Mouse (Mus musculus): Measurements from ENCODE around the gene Maml2. TPM values are rescaled to one million over a fixed set of nuclear protein-coding genes. Genes with fewer than 3 reads are reported as not detected.

Maml2 gene
- polyA plus RNA-seq, 1 experiment = 5.5 TPM

DNA sequence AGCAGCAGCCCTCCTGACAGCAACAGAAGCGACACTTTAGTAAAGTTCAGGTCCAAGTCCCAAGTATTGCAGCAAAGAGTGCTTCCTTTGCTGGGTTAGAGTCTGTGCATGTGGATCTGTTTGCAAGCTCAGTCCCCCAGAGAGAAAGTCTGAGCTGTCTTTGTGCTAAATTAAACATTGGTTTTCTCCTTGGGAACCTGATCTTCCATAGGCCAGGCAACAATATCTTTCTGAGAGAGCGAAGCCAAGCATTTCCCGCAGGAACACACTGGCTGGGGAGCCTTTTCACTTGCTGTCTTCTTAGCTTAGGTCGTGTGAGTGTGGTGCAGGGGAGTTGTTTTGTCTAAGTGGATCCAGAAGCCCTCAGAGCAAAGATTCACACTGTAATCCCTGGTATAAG, 9.5 kb downstream of the Maml2 start:
- H3K4me1 ChIP-seq (ENCODE audit: control insufficient read depth, insufficient read depth, low read length) = no peaks in the 10 kb centered on the region
- no peak overlapping the region for H3K4me3 ChIP-seq (ENCODE audit: insufficient read depth, low read length)
- TF ChIP-seq CTCF (IDR thresholded peaks at IDR 0.05; ENCODE audit: extremely low read depth, insufficient read depth, low read length) (no peak), POLR2A (IDR thresholded peaks at IDR 0.05; ENCODE audit: extremely low read depth, insufficient read depth, low read length) (no peak)
- no peak overlapping the region for H3K27ac ChIP-seq (ENCODE audit: insufficient read depth, low read length)

DNA sequence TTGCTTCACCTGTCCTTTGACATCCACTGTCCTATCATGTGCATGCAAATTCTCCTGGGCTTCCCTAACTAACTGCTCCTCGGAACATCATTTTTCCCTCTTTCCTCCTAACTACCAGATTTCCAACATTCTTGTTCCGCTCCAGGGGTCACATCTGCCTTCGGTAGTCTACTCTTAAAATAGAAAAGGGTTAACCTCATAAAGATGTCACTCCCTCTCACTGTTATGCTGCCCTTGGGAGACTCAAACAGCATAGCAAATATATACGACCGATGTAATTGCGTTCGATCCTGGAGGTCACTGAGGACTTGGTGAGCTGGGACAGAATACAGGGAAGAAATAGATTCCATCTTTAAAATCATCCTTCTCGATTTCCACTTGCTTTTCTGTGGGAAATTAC, 11.0 kb downstream of the Maml2 start:
- no peak for TF ChIP-seq POLR2A (IDR thresholded peaks at IDR 0.05; ENCODE audit: extremely low read depth, insufficient read depth, low read length)
- TF ChIP-seq CTCF (IDR thresholded peaks at IDR 0.05; ENCODE audit: extremely low read depth, insufficient read depth, low read length) = no peak
- H3K27ac ChIP-seq (ENCODE audit: insufficient read depth, low read length) = no peak overlapping the region
- no peaks in the 10 kb centered on the region for H3K4me1 ChIP-seq (ENCODE audit: control insufficient read depth, insufficient read depth, low read length)
- no peak overlapping the region for H3K4me3 ChIP-seq (ENCODE audit: insufficient read depth, low read length)

GRCm38 (mm10) chr9:13309807-13310206, 12.1 kb downstream of the Maml2 start:
- Histone ChIP-seq H3K4me1 (ENCODE audit: control insufficient read depth, insufficient read depth, low read length) (peaks cover 2% of the 10 kb centered on the region; the same call in 1 of the 2 replicates), H3K4me3 (ENCODE audit: insufficient read depth, low read length) (no peak overlapping the region), H3K27ac (ENCODE audit: insufficient read depth, low read length) (no peak overlapping the region)
- TF ChIP-seq POLR2A (IDR thresholded peaks at IDR 0.05; ENCODE audit: extremely low read depth, insufficient read depth, low read length) (no peak), CTCF (IDR thresholded peaks at IDR 0.05; ENCODE audit: extremely low read depth, insufficient read depth, low read length) (no peak)

DNA sequence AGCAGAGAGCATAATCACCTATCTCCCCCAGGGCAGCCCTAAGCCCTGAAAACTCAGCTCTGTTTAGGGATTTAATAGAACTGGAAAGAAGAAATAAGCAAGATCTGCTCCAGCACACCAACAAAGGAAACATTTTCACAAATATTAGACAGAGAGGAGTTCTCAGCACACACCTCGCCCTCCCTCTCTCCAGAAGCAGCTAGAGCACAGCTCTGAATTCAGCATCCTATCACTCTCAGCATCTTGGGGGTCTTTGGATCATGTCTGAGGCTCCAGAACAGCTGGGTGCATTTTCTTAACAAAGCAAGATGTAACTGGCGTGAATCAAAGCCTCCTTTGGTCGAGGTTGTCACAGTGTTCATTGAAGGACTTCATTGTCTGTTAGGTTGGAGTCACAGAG, 12.5 kb downstream of the Maml2 start:
- H3K27ac ChIP-seq (ENCODE audit: insufficient read depth, low read length) = no peak overlapping the region
- peaks cover 2% of the 10 kb centered on the region; the same call in 1 of the 2 replicates for H3K4me1 ChIP-seq (ENCODE audit: control insufficient read depth, insufficient read depth, low read length)
- H3K4me3 ChIP-seq (ENCODE audit: insufficient read depth, low read length) = no peak overlapping the region
- TF ChIP-seq CTCF (IDR thresholded peaks at IDR 0.05; ENCODE audit: extremely low read depth, insufficient read depth, low read length) (no peak), POLR2A (IDR thresholded peaks at IDR 0.05; ENCODE audit: extremely low read depth, insufficient read depth, low read length) (no peak)

DNA sequence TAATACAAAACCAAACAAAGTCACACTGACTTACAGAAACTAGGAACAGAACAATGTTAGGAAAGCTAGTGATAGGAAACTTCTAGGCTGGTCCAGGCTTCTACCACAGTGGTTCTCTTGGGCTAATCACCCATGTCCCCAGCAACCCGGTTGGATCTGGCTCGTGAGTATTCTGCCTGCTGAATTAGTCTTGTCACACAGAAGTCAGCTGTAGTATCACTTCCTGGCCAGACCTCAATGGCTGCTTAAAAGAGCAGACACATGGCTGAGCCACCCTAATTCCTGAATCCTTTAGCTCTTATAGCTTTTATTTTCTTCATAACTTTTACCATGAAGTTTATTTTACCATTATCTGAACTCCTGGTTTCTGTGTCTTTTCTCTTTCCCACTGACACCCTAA, 13.3 kb downstream of the Maml2 start:
- no peak overlapping the region for H3K27ac ChIP-seq (ENCODE audit: insufficient read depth, low read length)
- no peak overlapping the region for H3K4me3 ChIP-seq (ENCODE audit: insufficient read depth, low read length)
- peaks cover 3% of the 10 kb centered on the region; the same call in 1 of the 2 replicates for H3K4me1 ChIP-seq (ENCODE audit: control insufficient read depth, insufficient read depth, low read length)
- TF ChIP-seq POLR2A (IDR thresholded peaks at IDR 0.05; ENCODE audit: extremely low read depth, insufficient read depth, low read length) = no peak
- TF ChIP-seq CTCF (IDR thresholded peaks at IDR 0.05; ENCODE audit: extremely low read depth, insufficient read depth, low read length) = no peak

- Histone ChIP-seq H3K27ac (ENCODE audit: insufficient read depth, low read length) (no peak overlapping the region), H3K4me1 (ENCODE audit: control insufficient read depth, insufficient read depth, low read length) (peaks cover 3% of the 10 kb centered on the region; the same call in 1 of the 2 replicates), H3K4me3 (ENCODE audit: insufficient read depth, low read length) (no peak overlapping the region)
- TF ChIP-seq CTCF (IDR thresholded peaks at IDR 0.05; ENCODE audit: extremely low read depth, insufficient read depth, low read length) (no peak), POLR2A (IDR thresholded peaks at IDR 0.05; ENCODE audit: extremely low read depth, insufficient read depth, low read length) (no peak)
Observed at GRCm38 (mm10) chr9:13313923-13314322, 16.2 kb downstream of the Maml2 start.

GRCm38 (mm10) chr9:13314577-13315004, 16.8 kb downstream of the Maml2 start:
- Histone ChIP-seq H3K27ac (ENCODE audit: insufficient read depth, low read length) (no peak overlapping the region), H3K4me1 (ENCODE audit: control insufficient read depth, insufficient read depth, low read length) (peaks cover 3% of the 10 kb centered on the region; the same call in 1 of the 2 replicates), H3K4me3 (ENCODE audit: insufficient read depth, low read length) (no peak overlapping the region)
- TF ChIP-seq POLR2A (IDR thresholded peaks at IDR 0.05; ENCODE audit: extremely low read depth, insufficient read depth, low read length) (no peak), CTCF (IDR thresholded peaks at IDR 0.05; ENCODE audit: extremely low read depth, insufficient read depth, low read length) (no peak)

DNA sequence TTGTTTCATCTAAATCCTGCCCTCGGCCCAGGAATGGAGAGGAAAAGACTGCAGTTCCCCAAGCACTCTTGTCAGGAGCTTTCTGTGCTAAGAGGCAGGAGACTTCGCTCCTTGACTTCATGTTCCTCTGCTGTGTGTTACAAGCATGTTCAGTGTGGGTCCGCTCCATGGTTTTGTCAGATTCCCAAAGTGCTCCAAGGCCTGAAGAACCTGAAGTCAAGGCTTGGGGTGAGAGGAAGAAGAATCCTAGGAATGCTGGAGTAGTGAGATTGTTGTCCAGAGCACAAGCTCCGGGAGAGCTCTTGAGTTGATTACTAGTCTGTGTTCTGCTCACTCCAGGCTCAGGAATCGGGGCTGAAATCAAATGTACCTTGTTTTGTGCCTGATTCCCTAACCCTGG, 17.6 kb downstream of the Maml2 start:
- Histone ChIP-seq H3K4me3 (ENCODE audit: insufficient read depth, low read length) (no peak overlapping the region), H3K4me1 (ENCODE audit: control insufficient read depth, insufficient read depth, low read length) (peaks cover 3% of the 10 kb centered on the region; the same call in 1 of the 2 replicates), H3K27ac (ENCODE audit: insufficient read depth, low read length) (no peak overlapping the region)
- TF ChIP-seq CTCF (IDR thresholded peaks at IDR 0.05; ENCODE audit: extremely low read depth, insufficient read depth, low read length) (no peak), POLR2A (IDR thresholded peaks at IDR 0.05; ENCODE audit: extremely low read depth, insufficient read depth, low read length) (no peak)

- Histone ChIP-seq H3K27ac (ENCODE audit: insufficient read depth, low read length) (no peak overlapping the region), H3K4me3 (ENCODE audit: insufficient read depth, low read length) (no peak overlapping the region), H3K4me1 (ENCODE audit: control insufficient read depth, insufficient read depth, low read length) (peaks cover 2% of the 10 kb centered on the region; the same call in 1 of the 2 replicates)
- TF ChIP-seq POLR2A (IDR thresholded peaks at IDR 0.05; ENCODE audit: extremely low read depth, insufficient read depth, low read length) = no peak
Observed at GRCm38 (mm10) chr9:13319566-13319965, 21.8 kb downstream of the Maml2 start.

DNA sequence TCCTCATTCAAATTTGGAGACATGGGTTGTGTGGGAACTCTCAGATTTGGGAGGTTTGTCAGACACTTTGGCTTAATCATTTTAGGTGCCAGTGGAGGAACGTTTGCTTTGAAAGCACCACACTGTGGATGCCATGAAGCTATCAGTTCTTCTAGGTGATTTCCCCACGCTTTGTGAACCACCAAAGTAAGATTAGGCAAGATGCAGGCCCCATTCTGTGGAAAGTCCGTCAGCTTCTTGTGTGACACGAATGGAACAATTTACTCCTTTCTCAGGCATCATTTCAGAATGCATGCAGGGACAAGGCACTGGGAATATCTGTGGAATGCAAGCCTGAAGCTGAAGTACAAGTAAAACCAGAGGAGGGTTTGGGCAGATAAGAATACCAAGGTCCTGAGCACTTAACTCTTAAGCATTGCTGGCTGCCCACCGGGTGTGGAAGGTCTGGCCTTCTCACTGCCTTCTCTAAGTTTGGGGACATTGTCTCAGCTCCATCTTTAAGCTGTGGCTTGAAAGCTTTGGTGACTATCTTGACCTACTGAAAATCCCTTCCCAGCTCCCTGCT, 23.1 kb downstream of the Maml2 start:
- no peak overlapping the region for H3K27ac ChIP-seq (ENCODE audit: insufficient read depth, low read length)
- TF ChIP-seq CTCF (IDR thresholded peaks at IDR 0.05; ENCODE audit: extremely low read depth, insufficient read depth, low read length) = no peak
- no peak for TF ChIP-seq POLR2A (IDR thresholded peaks at IDR 0.05; ENCODE audit: extremely low read depth, insufficient read depth, low read length)

More for the DNA sequence above, 23.1 kb downstream of the Maml2 start:
- H3K4me3 ChIP-seq (ENCODE audit: insufficient read depth, low read length) = no peak overlapping the region
- no peaks in the 10 kb centered on the region for H3K4me1 ChIP-seq (ENCODE audit: control insufficient read depth, insufficient read depth, low read length)

Measured in cortical plate, adult 2 months (tissue).